Mouse (Mus musculus) urinary bladder, postnatal 36 days (tissue): ENCODE measurements at regions not wholly inside any gene's neighbourhood (a gene's known extent, or its start where the extent isn't known, plus 50 kb on each side); places are given as distances from the start of the nearest gene placed in this dataset.
A peak's percentile ranks its signal among the peaks of the same experiment; 100 is the strongest.
"Not testable (repeated sequence)": the region's sequence is repeated elsewhere in the genome, so short reads cannot be mapped to it uniquely, and the experiment has no call there.

Source experiments
- DNase-seq, 2 experiments: peaks; one replicate each; pipeline ENCODE4 v3.0.0; 2022; ENCODE audit warnings: low spot score in 2 of 2, mixed read lengths in 1 of 2

DNA sequence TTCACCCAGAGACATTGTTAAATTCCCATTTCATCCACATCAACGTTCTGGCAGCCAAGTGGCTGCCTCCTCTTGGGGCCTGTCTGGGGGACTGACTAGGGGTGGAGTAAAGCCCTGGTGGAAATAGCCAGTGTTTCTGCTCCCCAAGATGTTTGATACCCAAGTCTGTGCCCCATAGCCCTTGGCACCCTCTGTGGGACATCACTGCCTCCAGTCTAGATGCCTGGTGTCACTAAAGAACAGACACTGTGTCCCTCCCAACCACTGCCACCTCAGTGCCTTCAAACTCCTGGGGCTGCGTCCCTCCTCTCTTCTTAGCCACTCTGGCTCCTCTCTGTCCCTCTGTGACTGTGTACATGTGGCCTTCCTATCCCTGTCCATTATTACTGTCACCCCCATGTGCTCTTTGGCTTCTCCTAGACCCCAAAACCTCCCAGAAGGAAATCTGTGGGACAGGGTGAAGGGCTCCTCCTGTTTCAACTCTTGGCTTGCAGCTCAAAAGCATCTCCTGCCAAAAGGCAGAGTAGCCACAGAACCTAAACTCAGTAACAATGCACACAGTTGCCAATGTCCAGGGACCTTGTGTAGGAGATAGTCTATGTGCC lies 224.8 kb upstream of the Irx4 start:
- DNase-seq: no peak

GRCm38 (mm10) chr13:73039731-73040130 lies 220.5 kb upstream of the Irx4 start:
- DNase-seq: no peak

GRCm38 (mm10) chr13:73041233-73042040 lies 218.8 kb upstream of the Irx4 start:
- no peak for DNase-seq

GRCm38 (mm10) chr13:73069840-73070530 lies 190.3 kb upstream of the Irx4 start:
- DNase-seq: no peak

DNA sequence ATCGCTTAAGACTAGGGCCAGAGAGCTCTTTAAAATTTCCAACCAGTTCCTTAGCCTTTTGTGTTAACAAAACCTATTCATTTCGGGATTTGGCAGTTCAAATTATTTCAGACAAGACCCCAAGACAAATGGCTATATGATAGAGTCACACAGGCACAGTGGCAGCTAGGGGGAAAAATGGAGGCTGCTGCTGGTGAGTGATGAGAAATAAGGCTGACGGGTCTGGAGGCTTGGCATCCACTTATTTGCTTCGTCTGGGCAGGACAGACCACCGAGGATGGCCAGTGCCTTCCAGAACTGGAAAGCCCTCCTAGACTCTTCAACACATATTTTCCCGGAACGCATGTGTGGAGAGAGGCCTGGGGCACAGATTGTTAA lies 189.8 kb upstream of the Irx4 start:
- DNase-seq: no peak

DNA sequence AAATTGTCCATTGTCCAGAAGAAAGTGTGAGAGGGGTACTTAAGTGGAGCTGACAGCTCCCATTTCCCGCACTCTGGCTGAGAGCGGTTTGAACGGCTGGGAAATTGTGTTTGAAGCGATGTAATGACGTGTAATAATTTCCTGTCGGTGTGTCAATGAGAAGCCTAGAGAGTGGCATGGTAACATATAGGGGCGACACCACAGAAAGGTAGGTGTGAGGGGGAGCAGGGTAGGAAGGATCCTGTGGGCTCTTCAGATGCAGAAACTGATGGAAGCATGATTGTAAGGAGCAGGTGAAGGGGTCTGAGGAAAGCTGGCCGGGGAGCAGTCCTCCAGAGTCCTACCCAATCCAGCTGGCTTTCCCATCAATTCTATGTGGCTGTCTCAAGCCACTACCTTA lies 189.2 kb upstream of the Irx4 start:
- no peak for DNase-seq

DNA sequence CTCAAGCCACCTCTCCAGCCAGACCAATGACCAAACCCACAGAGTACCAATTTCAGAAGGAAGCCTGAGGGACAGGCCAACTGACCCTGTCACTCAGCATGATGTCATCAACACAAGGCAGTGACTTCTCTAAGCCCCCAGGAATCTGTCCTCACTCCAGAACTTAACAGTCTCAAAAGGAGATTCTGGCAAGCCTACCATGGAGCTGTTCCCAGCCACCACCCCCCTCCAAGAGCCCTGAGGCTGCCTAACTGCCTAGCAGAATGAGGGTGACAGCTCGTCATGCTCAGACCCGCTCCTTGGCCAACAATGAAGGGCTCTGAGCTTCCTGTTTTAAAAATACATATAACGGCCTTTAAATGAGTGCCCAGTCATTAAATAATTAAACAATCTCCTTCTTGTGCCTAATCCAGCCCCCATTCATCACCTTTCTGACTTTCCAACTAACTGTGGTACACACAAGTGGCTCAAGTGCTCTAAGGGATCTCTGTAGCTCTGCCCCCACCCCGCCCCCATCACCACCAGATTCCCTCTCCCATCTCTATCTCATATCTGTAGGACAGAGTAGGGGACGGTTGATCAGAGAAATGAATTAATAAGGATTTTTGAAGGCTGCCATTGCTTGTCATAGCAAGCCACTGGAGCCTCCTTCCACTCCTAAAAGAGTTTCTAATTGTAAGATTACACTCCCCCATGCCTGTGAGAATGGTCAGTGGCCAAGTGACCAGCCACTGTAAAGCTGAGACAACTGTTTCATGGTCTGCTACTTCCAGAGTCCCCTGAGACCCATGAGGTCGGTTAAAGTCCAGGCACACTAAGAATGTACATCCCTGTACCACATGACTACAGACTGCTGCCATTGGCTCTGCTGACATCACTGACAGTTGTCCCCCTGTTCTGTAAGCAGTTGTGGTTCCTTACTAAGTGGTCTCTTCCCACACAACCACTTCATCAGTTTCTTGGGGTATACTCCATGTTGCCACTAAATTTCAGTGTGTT lies 188.1 kb upstream of the Irx4 start:
- no peak for DNase-seq

- DNase-seq: no peak
Observed at GRCm38 (mm10) chr13:73077866-73078430, 182.3 kb upstream of the Irx4 start.

GRCm38 (mm10) chr13:73087815-73088214 lies 172.5 kb upstream of the Irx4 start:
- not testable (repeated sequence) for DNase-seq

GRCm38 (mm10) chr13:73091886-73092285 lies 168.4 kb upstream of the Irx4 start:
- no peak for DNase-seq

- no peak for DNase-seq
Observed at GRCm38 (mm10) chr13:73097502-73097901, 162.8 kb upstream of the Irx4 start.

DNA sequence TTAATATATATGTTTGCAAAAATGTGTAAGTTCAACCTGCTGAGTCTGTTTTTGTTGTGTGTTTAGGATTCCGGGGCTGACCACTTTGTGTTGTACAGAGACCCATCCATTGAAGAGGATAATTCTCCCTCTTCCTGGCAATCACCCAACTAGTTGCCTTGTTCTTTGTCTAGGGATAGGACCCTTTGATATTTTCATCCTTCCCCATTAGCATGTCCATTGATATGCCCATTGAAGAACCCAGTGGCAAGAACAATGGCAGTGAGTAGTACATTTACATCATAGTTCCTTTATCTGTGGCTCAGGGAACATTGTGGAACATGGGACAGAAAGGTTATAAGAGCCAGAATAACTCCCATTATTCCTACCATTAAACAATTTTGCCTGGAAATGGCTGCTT lies 160.9 kb upstream of the Irx4 start:
- DNase-seq: no peak

DNA sequence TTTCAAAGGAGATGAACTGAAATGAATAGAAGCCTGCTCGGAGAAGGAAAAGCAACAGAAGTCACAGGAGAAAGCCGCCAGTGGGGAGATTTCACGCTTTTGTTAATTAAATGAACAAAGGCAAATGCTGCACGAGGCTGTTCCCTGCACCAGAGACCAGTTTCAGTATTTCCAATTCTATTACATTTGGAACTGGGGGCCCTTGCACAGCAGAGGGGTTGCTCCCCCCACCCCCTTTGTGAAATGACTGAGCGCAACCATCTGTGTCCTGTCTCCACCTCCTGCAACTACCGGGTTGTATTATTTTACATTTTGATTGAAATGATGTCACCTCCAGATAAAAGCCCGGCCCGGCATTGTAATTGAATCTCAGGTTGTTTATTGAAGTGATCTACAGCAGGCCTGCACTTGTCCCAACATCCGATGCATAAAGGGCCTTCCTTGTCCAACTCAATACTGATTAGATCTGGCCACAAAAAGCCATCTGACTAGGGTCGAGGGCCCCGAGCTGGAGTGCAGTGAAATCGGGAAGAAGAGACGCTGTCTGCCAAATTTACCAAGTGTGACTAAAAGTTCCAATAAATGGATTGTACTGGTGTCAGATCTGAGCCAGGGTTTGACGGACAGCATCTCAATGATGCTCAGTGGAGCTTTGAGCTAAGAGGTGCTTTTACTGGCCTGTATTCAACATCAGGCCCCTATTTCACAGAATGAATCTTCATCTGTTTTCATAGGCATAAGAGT lies 152.9 kb upstream of the Irx4 start:
- peak; percentile 26 to 31 for DNase-seq

DNA sequence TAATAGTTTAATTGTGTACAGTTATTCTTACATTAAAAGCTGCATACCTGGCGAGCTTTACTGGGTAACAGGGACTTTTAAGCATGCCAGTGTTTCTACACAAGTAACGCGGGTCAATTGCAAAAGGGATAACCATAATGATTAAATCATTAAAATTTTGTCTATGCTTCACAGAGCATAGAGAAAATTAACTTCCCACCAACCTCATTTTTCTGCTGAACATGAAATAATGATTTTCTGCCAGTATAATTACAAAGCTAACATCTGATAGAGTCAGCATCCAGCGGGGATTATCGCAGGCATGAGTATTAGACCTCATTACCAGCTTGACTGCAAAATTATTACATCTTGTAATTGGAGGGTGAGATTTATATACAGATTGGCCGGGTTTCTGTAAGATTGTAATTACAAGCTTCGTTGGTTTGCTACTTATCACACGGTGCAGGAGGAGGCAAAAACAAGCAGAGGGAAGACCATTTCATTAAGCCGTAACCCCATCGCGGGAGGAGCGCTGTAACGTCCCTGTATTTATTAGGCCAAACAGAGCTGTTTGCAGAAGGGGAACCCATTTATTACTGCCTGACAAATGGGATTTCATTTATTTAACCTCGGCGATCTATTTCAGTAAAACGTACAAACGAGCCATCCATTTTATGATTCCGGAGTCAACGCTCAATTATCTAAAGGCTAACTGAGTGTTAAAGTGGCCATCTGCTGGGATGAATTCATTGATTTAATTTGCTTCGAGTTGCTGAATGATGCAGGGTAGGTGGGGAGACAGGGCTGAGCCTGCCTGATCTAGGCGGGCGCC lies 143.3 kb upstream of the Irx4 start:
- no peak for DNase-seq

DNA sequence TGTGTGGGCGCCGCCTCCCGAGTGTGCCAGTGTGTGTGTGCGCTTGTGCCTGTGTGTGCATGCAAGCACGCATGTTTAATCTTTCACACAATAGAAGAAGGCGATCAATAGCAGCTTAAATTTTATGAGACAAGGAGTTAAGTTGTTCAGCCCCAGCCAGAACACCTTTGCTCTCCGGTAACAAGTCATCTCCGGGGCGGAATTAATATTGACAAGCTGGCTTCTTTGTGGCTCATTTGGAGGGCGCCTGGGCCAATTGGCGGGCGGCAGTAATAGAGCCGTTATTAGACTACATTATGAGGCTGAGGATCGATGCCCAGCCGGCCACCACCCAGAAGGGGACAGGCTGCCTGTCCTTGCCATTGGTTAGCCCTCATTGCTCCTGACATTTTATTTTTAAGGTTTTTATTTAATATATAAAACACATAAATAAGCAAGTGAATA lies 142.6 kb upstream of the Irx4 start:
- DNase-seq: no peak

GRCm38 (mm10) chr13:73122945-73123344 lies 137.3 kb upstream of the Irx4 start:
- no peak for DNase-seq

GRCm38 (mm10) chr13:73131270-73131669 lies 129.0 kb upstream of the Irx4 start:
- no peak for DNase-seq

GRCm38 (mm10) chr13:73132746-73133145 lies 127.5 kb upstream of the Irx4 start:
- DNase-seq: peak; percentile 45 to 50

DNA sequence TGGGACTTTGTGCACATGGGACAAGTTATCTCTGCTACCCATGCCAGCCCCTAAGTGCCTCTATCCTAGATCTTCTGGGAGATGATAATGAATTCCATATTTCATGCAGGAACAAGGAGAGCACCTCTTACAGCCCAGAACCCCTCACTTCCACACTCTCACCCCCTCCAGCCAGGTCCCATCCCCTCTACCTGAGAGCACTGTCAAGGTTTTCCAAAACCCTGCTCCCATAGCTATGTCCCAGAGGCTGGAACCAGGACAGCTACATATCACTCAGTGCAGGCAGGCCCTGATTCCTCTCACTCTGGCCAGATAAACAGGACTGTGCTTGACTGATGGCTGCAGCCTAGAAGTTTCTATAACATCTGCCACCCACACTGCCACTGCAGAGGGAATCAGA lies 125.3 kb upstream of the Irx4 start:
- no peak for DNase-seq

DNA sequence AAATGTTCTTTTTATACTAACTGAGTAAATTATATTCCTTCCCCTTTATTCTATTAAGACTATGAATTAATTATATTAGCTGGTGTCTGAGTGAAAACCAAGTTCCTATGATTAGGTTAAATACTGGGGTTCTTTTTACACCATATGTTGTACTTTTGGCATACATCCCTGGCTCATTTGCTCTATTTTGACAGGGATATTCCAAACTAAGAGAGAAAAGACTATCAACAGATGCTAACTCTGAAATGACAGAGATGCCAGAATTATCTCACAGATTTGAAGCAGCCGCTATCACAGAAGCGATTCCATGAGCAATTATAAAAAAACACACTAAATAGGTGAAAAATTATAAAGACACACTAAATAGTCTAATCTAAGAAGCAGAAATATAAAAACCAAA lies 119.0 kb upstream of the Irx4 start:
- no peak for DNase-seq
